Mouse (Mus musculus) forebrain, embryonic 15.5 days (tissue): ENCODE results near the gene Meis2. TPM values are rescaled to one million over a fixed set of nuclear protein-coding genes. Genes with fewer than 3 reads are reported as not detected.
A peak's percentile ranks its signal among the peaks of the same experiment; 100 is the strongest.

Experiments used
- ATAC-seq: fragments of 200-750 bp; cut with Nextera tagmentation; replicated peaks from 2 replicates; pipeline ENCODE4 v1.8.0; 2017; ENCODE audit warnings: mild to moderate bottlenecking, moderate TSS enrichment, moderate library complexity
- H3K27ac ChIP-seq: fragments of 300-500 bp; sonication (generic); replicated peaks from 2 replicates; pipeline ENCODE4 v1.5.1; 2015; ENCODE audit warnings: mild to moderate bottlenecking, inconsistent platforms
- H3K27me3 ChIP-seq: fragments of 300-500 bp; sonication (generic); 2 replicates; pipeline ENCODE4 v1.6.1; 2015; ENCODE audit warnings: inconsistent platforms
- H3K36me3 ChIP-seq: fragments of 300-500 bp; sonication (generic); 2 replicates; pipeline ENCODE4 v1.6.1; 2015; ENCODE audit warnings: mild to moderate bottlenecking, inconsistent platforms
- H3K4me1 ChIP-seq: fragments of 300-500 bp; sonication (generic); 2 replicates; pipeline ENCODE4 v1.6.1; 2015; ENCODE audit warnings: inconsistent platforms
- H3K4me2 ChIP-seq: fragments of 300-500 bp; sonication (generic); replicated peaks from 2 replicates; pipeline ENCODE4 v1.6.1; 2015; ENCODE audit warnings: mild to moderate bottlenecking, inconsistent platforms
- H3K4me3 ChIP-seq: fragments of 300-500 bp; sonication (generic); 2 replicates; pipeline ENCODE4 v1.5.1; 2015; ENCODE audit warnings: mild to moderate bottlenecking, inconsistent platforms
- H3K9ac ChIP-seq: fragments of 300-500 bp; sonication (generic); replicated peaks from 2 replicates; pipeline ENCODE4 v1.6.1; 2015; ENCODE audit warnings: mild to moderate bottlenecking, inconsistent platforms
- H3K9me3 ChIP-seq: fragments of 300-500 bp; sonication (generic); 2 replicates; pipeline ENCODE4 v1.6.1; 2016; ENCODE audit warnings: inconsistent platforms
- WGBS: fragments of 180-500 bp; shearing (Covaris S2); methylation state at CpG from one replicate; pipeline ENCODE4 v1.1.7; 2015; ENCODE audit warnings: mixed read lengths; 5-methylcytosine and 5-hydroxymethylcytosine counted together
- polyA plus RNA-seq: library from polyadenylated mRNA; unstranded; fragments of >200 nt; fragmentation: Nextera tagmentation; extraction: Ambion mirVana; gene quantifications from 2 replicates; pipeline ENCODE4 v1.2.1, GENCODE M21; 2015

The Meis2 gene
- polyA plus RNA-seq, 1 experiment from 2014 or later, result 155 TPM

- H3K4me1 ChIP-seq, result peaks cover 12% of the 10 kb centered on the region
- peak; percentile 60 for ATAC-seq
- peak overlapping the region; percentile 78 for H3K4me2 ChIP-seq
- H3K36me3 ChIP-seq, result no peaks in the 10 kb centered on the region
- no peaks in the 10 kb centered on the region for H3K9me3 ChIP-seq
- peak overlapping the region; percentile 79 for H3K4me3 ChIP-seq
- peak overlapping the region; percentile 81 for H3K9ac ChIP-seq
- H3K27ac ChIP-seq, result peak overlapping the region; percentile 99
- H3K27me3 ChIP-seq, result no peaks in the 10 kb centered on the region
- WGBS, result under 1% methylated on average over 27 of the region's 27 CpGs
Measured at GRCm38 (mm10) chr2:116067065-116067497, 1.4 kb upstream of the Meis2 start.

- under 1% methylated on average over 35 of the region's 36 CpGs for WGBS
- no peaks in the 10 kb centered on the region for H3K9me3 ChIP-seq
- peak overlapping the region; percentile 99 for H3K27ac ChIP-seq
- peak overlapping the region; percentile 78 for H3K4me2 ChIP-seq
- H3K9ac ChIP-seq, result peak overlapping the region; percentile 81
- H3K4me1 ChIP-seq, result peaks cover 6% of the 10 kb centered on the region; the same call in 1 of the 2 replicates
- H3K36me3 ChIP-seq, result no peaks in the 10 kb centered on the region
- ATAC-seq, result peak; percentile 36
- no peaks in the 10 kb centered on the region for H3K27me3 ChIP-seq
- H3K4me3 ChIP-seq, result peak overlapping the region; percentile 79
Measured at GRCm38 (mm10) chr2:116066057-116066941, 660 bp upstream of the Meis2 start.

- H3K27me3 ChIP-seq, result no peaks in the 10 kb centered on the region
- H3K27ac ChIP-seq, result peak overlapping the region; percentile 99
- H3K9ac ChIP-seq, result peak overlapping the region; percentile 95
- 2% methylated on average over 10 of the region's 10 CpGs for WGBS
- H3K9me3 ChIP-seq, result no peaks in the 10 kb centered on the region
- peaks cover 12% of the 10 kb centered on the region; the same call in 1 of the 2 replicates for H3K4me1 ChIP-seq
- no peaks in the 10 kb centered on the region for H3K36me3 ChIP-seq
- ATAC-seq, result no peak
- peak overlapping the region; percentile 78 for H3K4me2 ChIP-seq
- H3K4me3 ChIP-seq, result peak overlapping the region; percentile 79
Measured at GRCm38 (mm10) chr2:116065057-116065456, 582 bp downstream of the Meis2 start.

- Histone ChIP-seq H3K4me1 (peaks cover 12% of the 10 kb centered on the region; the same call in 1 of the 2 replicates), H3K4me2 (peak overlapping the region; percentile 78), H3K27ac (peak overlapping the region; percentile 99), H3K4me3 (peak overlapping the region; percentile 79), H3K27me3 (no peaks in the 10 kb centered on the region), H3K9ac (peak overlapping the region; percentile 95), H3K9me3 (no peaks in the 10 kb centered on the region), H3K36me3 (no peaks in the 10 kb centered on the region)
- ATAC-seq, result no peak
- WGBS, result under 1% methylated on average over 20 of the region's 20 CpGs
Measured at GRCm38 (mm10) chr2:116064521-116064920, 1.1 kb downstream of the Meis2 start.

GRCm38 (mm10) chr2:116063819-116064293 lies 1.8 kb downstream of the Meis2 start:
- H3K4me1 ChIP-seq, result peaks cover 17% of the 10 kb centered on the region; the same call in 1 of the 2 replicates
- peak overlapping the region; percentile 99 for H3K27ac ChIP-seq
- H3K4me2 ChIP-seq, result peak overlapping the region; percentile 78
- no peaks in the 10 kb centered on the region for H3K9me3 ChIP-seq
- peak overlapping the region; percentile 79 for H3K4me3 ChIP-seq
- WGBS, result under 1% methylated on average over 37 of the region's 37 CpGs
- H3K9ac ChIP-seq, result peak overlapping the region; percentile 95
- ATAC-seq, result no peak
- no peaks in the 10 kb centered on the region for H3K36me3 ChIP-seq
- no peaks in the 10 kb centered on the region for H3K27me3 ChIP-seq

GRCm38 (mm10) chr2:116062761-116063441 lies 2.7 kb downstream of the Meis2 start:
- no peaks in the 10 kb centered on the region for H3K36me3 ChIP-seq
- H3K9ac ChIP-seq, result peak overlapping the region; percentile 95
- no peaks in the 10 kb centered on the region for H3K9me3 ChIP-seq
- peak overlapping the region; percentile 99 for H3K27ac ChIP-seq
- H3K4me2 ChIP-seq, result peak overlapping the region; percentile 78
- H3K4me1 ChIP-seq, result peaks cover 18% of the 10 kb centered on the region; the same call in 1 of the 2 replicates
- ATAC-seq, result no peak
- under 1% methylated on average over 36 of the region's 36 CpGs for WGBS
- no peaks in the 10 kb centered on the region for H3K27me3 ChIP-seq
- H3K4me3 ChIP-seq, result peak overlapping the region; percentile 79

- Histone ChIP-seq H3K4me3 (peak overlapping the region; percentile 79), H3K9me3 (no peaks in the 10 kb centered on the region), H3K36me3 (peaks cover 2% of the 10 kb centered on the region; the same call in 1 of the 2 replicates), H3K27me3 (no peaks in the 10 kb centered on the region), H3K9ac (peak overlapping the region; percentile 95), H3K4me1 (peaks cover 24% of the 10 kb centered on the region), H3K4me2 (peak overlapping the region; percentile 78), H3K27ac (peak overlapping the region; percentile 99)
- ATAC-seq, result no peak
- under 1% methylated on average over 20 of the region's 20 CpGs for WGBS
Measured at GRCm38 (mm10) chr2:116062251-116062651, 3.4 kb downstream of the Meis2 start.

GRCm38 (mm10) chr2:116061401-116062021 lies 4.1 kb downstream of the Meis2 start:
- peaks cover 2% of the 10 kb centered on the region; the same call in 1 of the 2 replicates for H3K36me3 ChIP-seq
- WGBS, result under 1% methylated on average over 30 of the region's 30 CpGs
- peak overlapping the region; percentile 78 for H3K4me2 ChIP-seq
- no peaks in the 10 kb centered on the region for H3K9me3 ChIP-seq
- no peaks in the 10 kb centered on the region for H3K27me3 ChIP-seq
- peaks cover 28% of the 10 kb centered on the region for H3K4me1 ChIP-seq
- peak overlapping the region; percentile 99 for H3K27ac ChIP-seq
- H3K9ac ChIP-seq, result peak overlapping the region; percentile 95
- no peak for ATAC-seq
- H3K4me3 ChIP-seq, result peak overlapping the region; percentile 79

GRCm38 (mm10) chr2:116060701-116061400 lies 4.8 kb downstream of the Meis2 start:
- peak overlapping the region; percentile 79 for H3K4me3 ChIP-seq
- no peaks in the 10 kb centered on the region for H3K27me3 ChIP-seq
- ATAC-seq, result no peak

GRCm38 (mm10) chr2:116060210-116060609 lies 5.4 kb downstream of the Meis2 start:
- Histone ChIP-seq H3K9me3 (no peaks in the 10 kb centered on the region), H3K4me3 (peak overlapping the region; percentile 79), H3K4me1 (peaks cover 37% of the 10 kb centered on the region), H3K27ac (peak overlapping the region; percentile 99), H3K4me2 (peak overlapping the region; percentile 78), H3K9ac (peak overlapping the region; percentile 95), H3K36me3 (peaks cover 2% of the 10 kb centered on the region; the same call in 1 of the 2 replicates), H3K27me3 (no peaks in the 10 kb centered on the region)
- 3% methylated on average over 19 of the region's 19 CpGs for WGBS
- no peak for ATAC-seq

More at GRCm38 (mm10) chr2:116060701-116061400, 4.8 kb downstream of the Meis2 start:
- WGBS, result 2% methylated on average over 21 of the region's 21 CpGs
- peaks cover 33% of the 10 kb centered on the region for H3K4me1 ChIP-seq
- H3K9me3 ChIP-seq, result no peaks in the 10 kb centered on the region
- H3K9ac ChIP-seq, result peak overlapping the region; percentile 95
- H3K27ac ChIP-seq, result peak overlapping the region; percentile 99
- H3K36me3 ChIP-seq, result peaks cover 2% of the 10 kb centered on the region; the same call in 1 of the 2 replicates
- H3K4me2 ChIP-seq, result peak overlapping the region; percentile 78

GRCm38 (mm10) chr2:116059661-116060060 lies 6.0 kb downstream of the Meis2 start:
- ATAC-seq, result 0 out of 2 replicates have a peak, but pooled peaks have one; percentile 23
- Histone ChIP-seq H3K9ac (peak overlapping the region; percentile 95), H3K4me3 (peak overlapping the region; percentile 79), H3K4me1 (peaks cover 40% of the 10 kb centered on the region), H3K27me3 (no peaks in the 10 kb centered on the region), H3K27ac (peak overlapping the region; percentile 99), H3K9me3 (no peaks in the 10 kb centered on the region), H3K4me2 (peak overlapping the region; percentile 78), H3K36me3 (peaks cover 2% of the 10 kb centered on the region; the same call in 1 of the 2 replicates)
- WGBS, result 15% methylated on average over 1 of the region's 1 CpGs
